Mouse (Mus musculus) thymus, postnatal 10 days (tissue): ENCODE results near the gene Mrgpre.
A peak's percentile ranks its signal among the peaks of the same experiment; 100 is the strongest.

Experiments
- DNase-seq, 2 experiments: peaks; one replicate each; pipeline ENCODE4 v3.0.0; 2021; ENCODE audit warnings: low spot score in 2 of 2

Gene Mrgpre

GRCm38 (mm10) chr7:143777375-143777774 lies 6.9 kb downstream of the Mrgpre start:
- no peak for DNase-seq

DNA sequence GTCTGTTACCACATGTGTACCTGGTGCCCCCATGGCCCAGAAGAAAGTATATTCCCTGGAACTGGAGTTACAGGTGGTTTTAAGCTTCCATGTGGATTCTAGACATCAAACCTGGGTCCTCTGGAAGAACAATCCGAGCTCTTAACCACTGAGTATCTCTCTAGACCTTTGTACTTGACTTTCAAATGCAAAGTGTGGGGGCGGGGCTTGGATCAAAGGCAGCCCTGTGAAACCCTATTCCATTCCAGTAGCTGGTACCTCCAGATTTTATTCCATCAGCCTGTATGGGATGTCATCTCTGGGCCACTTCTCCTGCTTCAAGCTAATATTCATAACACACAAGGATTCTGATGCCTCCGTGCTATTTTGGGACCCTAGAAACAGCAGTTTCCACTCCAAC lies 8.2 kb downstream of the Mrgpre start:
- DNase-seq = no peak

GRCm38 (mm10) chr7:143769461-143769860 lies 14.8 kb downstream of the Mrgpre start:
- DNase-seq = no peak

DNA sequence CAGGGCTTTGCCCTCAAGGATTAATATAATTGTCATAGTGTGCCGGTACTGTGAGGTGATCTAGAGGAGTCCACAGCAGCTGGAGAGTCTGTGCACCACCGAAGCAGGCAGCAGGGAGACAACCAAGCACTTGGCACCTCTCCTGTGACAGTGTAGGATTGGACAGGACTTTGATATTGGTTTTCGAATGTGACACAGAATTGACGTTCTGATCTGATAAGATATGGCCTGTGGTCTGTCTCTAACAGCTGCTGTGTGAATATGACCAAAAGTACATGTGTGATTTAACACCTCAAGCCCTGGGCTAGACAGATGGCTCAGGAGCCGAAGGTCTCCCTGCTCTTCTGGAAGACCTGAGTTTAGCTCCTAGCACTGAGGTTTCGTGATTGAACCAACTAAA lies 16.0 kb downstream of the Mrgpre start:
- DNase-seq = no peak

- no peak for DNase-seq
Measured at GRCm38 (mm10) chr7:143766893-143767292, 17.4 kb downstream of the Mrgpre start, which contains the start of gene Mrgprg. Gene Mrgprg, minus strand, starts transcription at chr7:143766993.

- peak; percentile 49 to 55 for DNase-seq
Measured at GRCm38 (mm10) chr7:143764876-143765530, 19.3 kb downstream of the Mrgpre start.

GRCm38 (mm10) chr7:143763794-143764193 lies 20.5 kb downstream of the Mrgpre start:
- peak in 1 of 2 experiments; percentile 39 for DNase-seq

GRCm38 (mm10) chr7:143758956-143759355 lies 25.3 kb downstream of the Mrgpre start:
- DNase-seq = no peak

DNA sequence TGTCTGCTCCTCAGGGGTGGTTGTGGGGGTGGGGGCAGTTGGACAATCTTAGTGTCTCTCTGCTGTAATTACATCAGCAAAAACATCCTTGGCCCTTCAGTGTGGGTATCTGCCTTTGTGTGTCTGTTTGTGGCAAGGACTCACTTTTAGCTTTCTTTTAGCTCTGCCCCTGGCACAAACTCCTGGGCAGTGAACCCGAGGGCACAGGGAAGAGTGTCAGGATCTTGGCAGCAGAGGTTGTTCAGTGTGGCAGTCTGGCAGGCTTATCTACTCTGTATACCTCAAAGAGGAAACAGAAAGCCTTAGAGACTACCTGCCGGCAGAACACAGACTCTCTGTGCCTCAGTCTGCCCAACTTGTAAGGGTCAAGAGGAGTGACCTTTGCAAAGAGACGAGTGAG lies 26.6 kb downstream of the Mrgpre start:
- DNase-seq = no peak

GRCm38 (mm10) chr7:143757027-143757390 lies 27.3 kb downstream of the Mrgpre start:
- peak; percentile 79 to 81 for DNase-seq

DNA sequence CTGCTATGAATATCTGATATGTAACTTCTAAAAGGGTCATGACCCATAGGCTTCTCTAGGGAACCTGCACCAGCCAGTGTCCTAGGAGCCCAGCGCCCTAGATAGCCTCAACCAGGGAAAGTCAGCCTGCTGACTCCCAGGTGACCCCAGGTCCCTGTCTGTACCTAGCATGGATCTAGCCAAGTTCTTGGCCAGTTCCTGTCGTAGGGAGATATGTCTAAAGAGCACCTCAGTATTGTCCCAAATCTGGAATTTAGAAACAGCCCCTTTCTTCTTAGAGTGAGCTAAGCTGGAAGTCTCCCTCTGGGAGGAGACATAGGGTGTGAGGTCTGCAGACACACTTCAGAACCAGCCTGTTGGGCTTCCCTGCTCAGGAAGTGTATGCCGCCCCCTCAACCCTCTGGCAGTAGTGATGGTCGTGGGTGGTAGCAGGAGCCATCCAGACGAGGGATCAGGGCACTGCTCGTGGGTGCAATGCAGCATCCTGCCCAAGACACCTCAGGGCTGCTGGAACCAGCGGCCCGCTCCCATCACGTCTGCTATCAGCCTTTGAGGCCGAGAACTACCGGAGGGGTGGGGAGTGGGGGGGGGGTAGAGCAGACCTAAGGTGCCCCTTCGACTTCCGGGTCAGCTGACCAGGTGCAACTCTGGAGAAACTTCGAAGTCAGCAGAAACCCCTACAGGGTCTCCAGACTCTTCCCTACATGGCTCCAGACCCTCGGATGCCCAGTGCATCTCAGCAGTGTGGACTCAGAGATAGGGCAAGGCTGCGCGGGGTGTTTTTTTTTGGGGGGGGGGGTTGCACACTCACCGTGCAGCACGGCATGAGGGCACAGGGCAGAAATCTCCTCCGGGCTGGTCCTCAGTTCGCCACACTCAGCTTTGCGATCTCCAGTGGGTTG lies 27.9 kb downstream of the Mrgpre start, which contains the start of gene Osbpl5:
Osbpl5 (minus strand) TSS at position 861 of the 902 bp plus-strand sequence.
- peak in 1 of 2 experiments; percentile 20 for DNase-seq

- DNase-seq = no peak
Measured at GRCm38 (mm10) chr7:143755357-143756124, 28.8 kb downstream of the Mrgpre start.

DNA sequence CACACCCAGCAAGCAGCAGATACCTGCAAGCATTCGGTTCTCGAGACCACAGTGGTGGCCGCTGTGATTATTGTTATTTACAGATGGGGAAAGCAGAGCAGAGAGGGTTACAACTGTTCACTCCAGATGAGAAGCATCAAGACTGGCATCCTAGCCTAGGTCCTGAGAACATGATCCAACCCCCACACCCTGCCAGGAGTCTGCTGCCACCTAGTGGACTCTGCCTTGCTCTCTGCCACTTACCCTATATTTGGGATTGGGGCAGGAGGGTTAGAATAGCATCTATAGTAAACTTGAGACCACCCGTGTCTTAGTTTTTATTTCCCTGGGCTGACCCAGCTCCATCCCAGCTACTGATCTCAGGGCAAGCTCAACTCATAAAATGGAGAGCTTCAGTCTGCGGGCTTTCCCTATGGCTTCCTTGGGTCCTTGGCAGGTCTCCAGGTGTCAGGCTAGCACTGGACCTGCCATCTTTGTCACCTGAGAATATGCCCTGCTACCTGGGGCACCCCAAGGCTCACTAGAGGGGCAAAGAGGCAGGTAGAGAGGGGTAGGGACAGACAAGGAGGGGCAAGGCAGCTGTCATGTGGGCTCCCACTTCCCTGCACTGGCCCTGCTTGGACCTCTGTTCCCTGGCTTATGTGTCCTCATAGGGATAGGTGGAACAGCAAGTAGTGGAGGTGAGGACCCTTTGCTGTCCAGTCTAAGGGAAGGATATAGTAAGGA lies 30.1 kb downstream of the Mrgpre start:
- DNase-seq = peak; percentile 37 to 83

DNA sequence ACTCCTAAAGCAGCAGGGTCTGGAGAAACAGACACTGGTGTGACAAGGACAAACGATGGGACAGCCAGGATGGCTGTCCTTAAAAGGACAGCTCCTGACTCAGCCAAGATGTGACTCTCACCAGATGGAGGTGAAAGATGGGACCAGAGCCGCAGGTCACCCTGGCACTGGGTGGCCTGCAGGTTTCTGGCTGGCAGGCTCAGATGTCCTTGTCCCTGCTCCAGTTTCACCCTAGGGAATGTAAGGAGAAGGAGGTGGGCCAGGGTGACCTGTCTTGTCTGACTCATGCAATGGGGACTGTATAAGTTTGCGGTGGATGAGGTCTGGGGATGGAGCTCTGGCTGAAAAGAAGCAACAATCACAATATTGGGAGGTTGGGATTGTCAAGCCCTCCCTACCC lies 31.7 kb downstream of the Mrgpre start:
- DNase-seq = no peak

DNA sequence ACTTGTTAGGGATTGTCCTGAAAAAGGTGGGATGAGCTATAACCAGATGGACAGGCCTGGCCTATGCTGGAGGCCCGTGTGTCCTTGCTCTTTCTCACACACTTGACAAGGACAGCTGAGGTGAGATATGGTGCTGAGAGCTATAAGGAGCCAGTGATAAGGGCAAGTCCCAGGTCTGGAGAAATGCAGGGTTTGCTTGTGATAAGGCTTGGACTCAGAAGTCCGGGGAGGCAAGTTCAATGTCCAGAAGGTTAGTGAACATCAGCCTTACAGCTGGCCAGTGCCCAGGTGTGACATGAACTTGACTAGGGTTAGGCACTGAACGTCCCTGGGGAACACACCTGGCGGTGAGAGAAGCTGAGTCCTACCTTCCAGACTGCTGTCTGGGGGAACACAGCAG lies 32.2 kb downstream of the Mrgpre start:
- no peak for DNase-seq

DNA sequence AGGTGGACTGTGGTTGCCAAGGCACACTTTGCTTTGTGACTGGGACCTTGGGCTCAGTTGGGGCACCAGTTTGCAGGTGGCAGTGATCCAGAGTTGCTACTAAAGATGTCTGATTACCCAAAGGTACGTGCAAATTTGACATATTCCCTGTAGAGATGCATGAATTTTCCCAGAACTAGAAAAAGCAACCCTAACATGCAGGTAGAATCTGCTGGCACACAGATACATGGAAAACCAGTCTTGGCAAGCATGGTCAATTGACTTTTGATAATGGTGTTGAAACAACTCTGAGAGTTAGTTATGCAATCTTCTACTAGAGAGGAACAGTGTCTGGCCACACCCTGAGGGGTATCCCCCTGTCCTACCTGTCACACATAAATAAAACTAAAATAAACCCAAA lies 32.9 kb downstream of the Mrgpre start:
- DNase-seq = no peak

DNA sequence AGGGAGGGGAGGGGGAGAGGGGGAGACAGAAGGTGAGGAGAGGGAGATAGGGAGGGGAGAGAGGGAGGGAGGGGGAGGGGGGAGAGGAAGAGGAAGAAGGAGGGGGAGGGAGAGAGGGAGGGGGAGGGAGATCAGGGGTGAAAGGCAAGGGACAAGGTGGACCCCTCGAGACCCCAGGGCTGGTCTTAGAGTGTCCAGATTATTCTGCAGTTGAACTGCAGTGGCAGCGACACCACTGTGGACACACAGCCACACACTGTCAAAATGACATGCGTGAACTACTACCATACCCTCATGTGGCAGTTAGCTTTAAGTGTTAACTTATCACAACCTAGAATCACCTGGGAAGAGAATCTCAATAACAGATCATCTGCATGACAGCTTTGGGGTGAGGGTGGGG lies 35.3 kb downstream of the Mrgpre start:
- no peak for DNase-seq

DNA sequence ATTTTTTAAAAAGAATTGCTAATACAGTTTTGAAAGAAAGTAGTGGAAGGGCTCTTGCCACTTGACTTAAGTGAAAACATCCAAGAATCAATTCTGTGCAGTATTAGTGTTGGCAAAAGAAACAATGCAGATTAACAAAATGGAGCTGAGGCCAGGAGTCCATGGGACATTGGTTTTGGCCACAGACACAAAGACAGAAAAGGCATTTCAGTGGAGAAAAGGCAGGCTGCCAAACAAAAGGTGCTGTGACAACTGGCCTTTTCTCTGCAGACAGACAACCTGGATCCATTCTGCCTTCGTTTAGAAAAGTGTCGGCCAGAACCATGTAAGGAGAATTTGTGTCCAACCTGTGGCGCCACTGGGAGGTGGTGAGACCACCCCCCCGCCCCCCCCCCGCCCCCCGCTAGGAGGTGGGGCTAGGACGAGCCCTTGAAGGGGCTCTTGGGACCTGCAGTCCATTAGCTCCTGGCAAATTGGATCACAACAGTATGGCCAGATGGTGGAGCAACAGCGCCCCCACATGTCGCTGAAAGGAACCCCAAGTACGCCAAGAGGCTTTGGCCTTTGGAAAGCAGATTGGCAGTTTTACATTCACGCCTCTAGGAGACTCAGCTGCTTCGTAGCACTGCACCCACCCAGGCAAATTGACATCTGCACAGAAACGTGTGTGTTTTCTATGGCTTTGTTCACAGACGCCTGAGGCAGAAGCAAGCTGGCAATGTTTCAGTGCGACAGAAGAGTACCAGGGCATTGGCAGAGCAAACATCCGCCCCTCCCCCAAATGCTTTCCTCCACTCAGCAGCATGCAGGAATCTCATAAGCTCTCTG lies 36.0 kb downstream of the Mrgpre start:
- DNase-seq = peak; percentile 73 to 81

- DNase-seq = no peak
Measured at GRCm38 (mm10) chr7:143740653-143741052, 43.6 kb downstream of the Mrgpre start.
